In the genomic region with DNA sequence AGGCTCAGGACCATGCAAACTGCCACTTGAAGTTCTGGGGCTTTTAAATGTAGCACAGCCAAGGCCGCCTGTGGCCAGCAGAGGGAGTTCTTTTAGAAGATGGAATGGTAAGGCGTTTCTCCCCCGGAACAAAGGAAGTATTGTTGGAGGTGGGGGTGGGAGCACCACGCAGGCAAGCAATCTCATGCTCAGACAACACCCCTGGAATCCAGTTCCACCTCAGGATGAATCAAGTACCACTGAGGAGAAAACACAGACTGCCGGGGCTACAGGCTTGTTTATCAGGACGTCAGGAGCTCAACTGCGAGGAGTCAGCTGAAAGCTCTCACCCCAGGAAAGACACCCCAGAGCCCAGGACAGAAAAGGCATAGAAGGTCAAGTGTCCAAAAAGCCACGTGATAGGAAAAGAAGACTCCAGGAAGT, we compare ENCODE assay signal across 8 mouse cellular contexts. TPM values are rescaled to one million over a fixed set of nuclear protein-coding genes. Genes with fewer than 3 reads are reported as not detected.
A peak's percentile ranks its signal among the peaks of the same experiment; 100 is the strongest.
DNase-seq lines count a peak whose midpoint lies in the region; ATAC-seq and TF ChIP-seq lines count a peak whose summit lies in the region.

No protein-coding gene starts in this region.

- H3K4me3 ChIP-seq in forebrain, embryonic 15.5 days, result no peak overlapping the region
- peak overlapping the region; percentile 41 for H3K4me3 ChIP-seq in layer of hippocampus, adult 2 months
- no peak overlapping the region for H3K4me3 ChIP-seq in lung, embryonic 16.5 days (ENCODE audit: low read length)

- H3K9me3 ChIP-seq in forebrain, embryonic 15.5 days, result no peaks in the 10 kb centered on the region
- H3K9me3 ChIP-seq in lung, embryonic 16.5 days (ENCODE audit: control insufficient read depth, low read length), result no peaks in the 10 kb centered on the region

- 24% methylated on average over 8 of the region's 8 CpGs for WGBS in forebrain, embryonic 15.5 days
- 21% methylated on average over 8 of the region's 8 CpGs for WGBS in lung, embryonic 16.5 days

- H3K36me3 ChIP-seq in forebrain, embryonic 15.5 days, result no peaks in the 10 kb centered on the region
- H3K36me3 ChIP-seq in lung, embryonic 16.5 days (ENCODE audit: control insufficient read depth, insufficient read depth, low read length), result no peaks in the 10 kb centered on the region

- H3K4me1 ChIP-seq in forebrain, embryonic 15.5 days, result peaks cover 36% of the 10 kb centered on the region
- peaks cover 54% of the 10 kb centered on the region for H3K4me1 ChIP-seq in lung, embryonic 16.5 days (replicated peaks; ENCODE audit: control insufficient read depth, insufficient read depth, low read length)

- H3K27ac ChIP-seq in forebrain, embryonic 15.5 days (replicated peaks), result peak overlapping the region; percentile 97
- peak overlapping the region; percentile 92 for H3K27ac ChIP-seq in layer of hippocampus, adult 2 months
- H3K27ac ChIP-seq in lung, embryonic 16.5 days (ENCODE audit: low read length), result peak overlapping the region; percentile 99

- no peak for ATAC-seq in forebrain, embryonic 15.5 days (replicated peaks)
- no peak for ATAC-seq in lung, embryonic 16.5 days (ENCODE audit: low read depth)

- DNase-seq in MEL-GATA-1-ER (ENCODE audit: extremely low read depth, low read depth), result peak; percentile 81
- DNase-seq in cerebellum, adult 11-12 months, result peak; percentile 59
- peak; percentile 40 for DNase-seq in heart, postnatal 25 days (ENCODE audit: low spot score)
- DNase-seq in layer of hippocampus, adult 2 months (ENCODE audit: low spot score in 2 of 2), result peak; percentile 66 to 73
- peak; percentile 69 for DNase-seq in right cerebral cortex, adult 18-20 months
- DNase-seq in yolk sac, embryonic 10.5 days (ENCODE audit: low spot score), result peak; percentile 46

- peak; percentile 83 for TF ChIP-seq CTCF in layer of hippocampus, adult 2 months (conservative IDR thresholded peaks at IDR 0.05)

- no peak overlapping the region for H3K4me2 ChIP-seq in forebrain, embryonic 15.5 days (replicated peaks)
- H3K4me2 ChIP-seq in lung, embryonic 16.5 days (ENCODE audit: low read depth, low read length), result 0 out of 2 replicates have a peak overlapping the region, but pooled peaks have one; percentile 7

- no peaks in the 10 kb centered on the region for H3K27me3 ChIP-seq in forebrain, embryonic 15.5 days
- no peaks in the 10 kb centered on the region for H3K27me3 ChIP-seq in lung, embryonic 16.5 days (ENCODE audit: control insufficient read depth, insufficient read depth, low read depth, low read length)

- intact Hi-C loops in heart, postnatal 25 days (cut with DNase I), result loop anchor here (1.0 to 2.0 kb wide), 2 partner anchors 43 to 52 kb away; no protein-coding TSS in a partner anchor

- H3K9ac ChIP-seq in forebrain, embryonic 15.5 days (replicated peaks), result no peak overlapping the region
- H3K9ac ChIP-seq in lung, embryonic 16.5 days (ENCODE audit: low read length), result 0 out of 2 replicates have a peak overlapping the region, but pooled peaks have one; percentile 26

RNA-seq across cellular contexts. Expression of gene Atf7ip, which starts 40.0 kb away (rescaled TPM):
- polyA plus RNA-seq in forebrain, embryonic 15.5 days (2015; fragmentation: Nextera tagmentation; extraction: Ambion mirVana), result 45.6 and 46.9 TPM in 2 replicates
- total RNA-seq in heart, postnatal 25 days (2021), result 10 to 100 TPM; 79.8 to 92.6 TPM
- 100 to 1,000 TPM; 103 to 116 TPM for total RNA-seq in layer of hippocampus, adult 2 months (2021)
- 41.2 and 43.6 TPM in 2 replicates for polyA plus RNA-seq in lung, embryonic 16.5 days (2015; fragmentation: Nextera tagmentation; extraction: Ambion mirVana)

RNA-seq across cellular contexts. Expression of gene E330021D16Rik, which starts 50.6 kb away (rescaled TPM):
- not detected in 2 replicates for polyA plus RNA-seq in forebrain, embryonic 15.5 days (2015; fragmentation: Nextera tagmentation; extraction: Ambion mirVana)
- not detected for total RNA-seq in heart, postnatal 25 days (2021)
- total RNA-seq in layer of hippocampus, adult 2 months (2021), result not detected
- 0.10 and 0.38 TPM in 2 replicates for polyA plus RNA-seq in lung, embryonic 16.5 days (2015; fragmentation: Nextera tagmentation; extraction: Ambion mirVana)
